Comparison of ENCODE assay signal across 20 mouse cellular contexts in genomic region chr11:33221566-33222365, GRCm38 (mm10). TPM values are rescaled to one million over a fixed set of nuclear protein-coding genes. Genes with fewer than 3 reads are reported as not detected.
A peak's percentile ranks its signal among the peaks of the same experiment; 100 is the strongest.
DNase-seq lines count a peak whose midpoint lies in the region; ATAC-seq lines count a peak whose summit lies in the region.
"Had no signal": no experiment of that assay in that cellular context is flagged by ENCODE, and none has a peak within 500 bp of the region (broad histone marks: within the 10 kb centered on the region; RNA-seq: fewer than 3 reads in every experiment).

No protein-coding gene starts in this region.

- H3K4me3 ChIP-seq in heart, embryonic 13.5 days, result no peak overlapping the region
- no peak overlapping the region for H3K4me3 ChIP-seq in kidney, embryonic 15.5 days (replicated peaks)
- H3K4me3 ChIP-seq: liver, embryonic 15.5 days; midbrain, embryonic 12.5 days had no signal

- H3K9me3 ChIP-seq in heart, embryonic 13.5 days, result no peaks in the 10 kb centered on the region
- no peaks in the 10 kb centered on the region for H3K9me3 ChIP-seq in kidney, embryonic 15.5 days (replicated peaks)
- H3K9me3 ChIP-seq: liver, embryonic 15.5 days; midbrain, embryonic 12.5 days had no signal

- H3K4me2 ChIP-seq in heart, embryonic 13.5 days, result no peak overlapping the region
- H3K4me2 ChIP-seq in kidney, embryonic 15.5 days, result no peak overlapping the region
- H3K4me2 ChIP-seq: liver, embryonic 15.5 days; midbrain, embryonic 12.5 days had no signal

- intact Hi-C loops in heart, postnatal 36 days (cut with DNase I), result no loop called here

- no peak overlapping the region for H3K9ac ChIP-seq in heart, embryonic 13.5 days
- H3K9ac ChIP-seq in kidney, embryonic 15.5 days, result no peak overlapping the region
- H3K9ac ChIP-seq: liver, embryonic 15.5 days; midbrain, embryonic 12.5 days had no signal

- peaks cover 29% of the 10 kb centered on the region for H3K4me1 ChIP-seq in heart, embryonic 13.5 days
- peaks cover 20% of the 10 kb centered on the region for H3K4me1 ChIP-seq in kidney, embryonic 15.5 days
- H3K4me1 ChIP-seq: liver, embryonic 15.5 days; midbrain, embryonic 12.5 days had no signal

- no peak for DNase-seq in heart, postnatal 36 days
- DNase-seq in kidney, postnatal 14 days, result no peak
- DNase-seq in right cerebral cortex, adult 2 months (ENCODE audit: low spot score in 2 of 2), result peak; percentile 18 to 32
- DNase-seq in right cerebral cortex, postnatal 10 days (ENCODE audit: low spot score in 2 of 2), result no peak
- DNase-seq in telencephalon, adult 2 months (ENCODE audit: low read depth, low spot score), result peak; percentile 64
- no peak for DNase-seq in adipocyte (ENCODE audit: low spot score)
- DNase-seq: adrenal gland, postnatal 10 days; B cell, adult 2 months; cerebellum, adult 11 months; gastrocnemius, postnatal 10 days; kidney, postnatal 10 days; thymus, adult 2 months had no signal

- no peaks in the 10 kb centered on the region; the same call in 1 of the 2 replicates for H3K27me3 ChIP-seq in heart, embryonic 13.5 days (replicated peaks)
- H3K27me3 ChIP-seq in kidney, embryonic 15.5 days, result no peaks in the 10 kb centered on the region
- H3K27me3 ChIP-seq: liver, embryonic 15.5 days; midbrain, embryonic 12.5 days had no signal

- peak overlapping the region; percentile 46 for H3K27ac ChIP-seq in heart, embryonic 13.5 days (replicated peaks)
- peak overlapping the region; percentile 41 for H3K27ac ChIP-seq in kidney, embryonic 15.5 days
- H3K27ac ChIP-seq: liver, embryonic 15.5 days; midbrain, embryonic 12.5 days had no signal

- ATAC-seq in heart, embryonic 13.5 days (ENCODE audit: extremely low read depth, insufficient number of reproducible peaks, low FRiP score, low TSS enrichment), result no peak
- ATAC-seq in kidney, embryonic 15.5 days (replicated peaks; ENCODE audit: low FRiP score), result peak; percentile 72

- WGBS in heart, embryonic 13.5 days, result 66% methylated on average over 11 of the region's 11 CpGs
- WGBS in kidney, embryonic 15.5 days, result 44% methylated on average over 11 of the region's 11 CpGs

- H3K36me3 ChIP-seq in heart, embryonic 13.5 days, result no peaks in the 10 kb centered on the region
- no peaks in the 10 kb centered on the region for H3K36me3 ChIP-seq in kidney, embryonic 15.5 days
- H3K36me3 ChIP-seq: liver, embryonic 15.5 days; midbrain, embryonic 12.5 days had no signal

RNA-seq across cellular contexts. Expression of gene Tlx3, which starts 18.4 kb away (rescaled TPM):
- polyA plus RNA-seq in heart, embryonic 13.5 days (2015; fragmentation: Nextera tagmentation; extraction: Ambion mirVana), result not detected in 2 replicates
- not detected for total RNA-seq in heart, postnatal 36 days (2021)
- polyA plus RNA-seq in kidney, embryonic 15.5 days (2015; fragmentation: Nextera tagmentation; extraction: Ambion mirVana), result 0.30 TPM in 1 of 2 replicates, not detected in the other
- total RNA-seq: gastrocnemius, postnatal 10 days; left cerebral cortex, adult 8-10 months had no signal
- polyA plus RNA-seq: cortical plate, adult 2 months; forebrain, embryonic 11.5 days; liver, embryonic 15.5 days had no signal

RNA-seq across cellular contexts. Expression of gene Gm12117, which starts 54.8 kb away (rescaled TPM):
- polyA plus RNA-seq in heart, embryonic 13.5 days (2015; fragmentation: Nextera tagmentation; extraction: Ambion mirVana), result not detected in 2 replicates
- not detected for total RNA-seq in heart, postnatal 36 days (2021)
- not detected in 2 replicates for polyA plus RNA-seq in kidney, embryonic 15.5 days (2015; fragmentation: Nextera tagmentation; extraction: Ambion mirVana)
- total RNA-seq: adrenal gland, postnatal 10 days; gastrocnemius, postnatal 10 days had no signal
- polyA plus RNA-seq: forebrain, embryonic 11.5 days; liver, embryonic 15.5 days; neural tube, embryonic 14.5 days; thymus, adult 2 months had no signal

RNA-seq across cellular contexts. Expression of gene Npm1, which starts 58.8 kb away (rescaled TPM):
- 532 and 581 TPM in 2 replicates for polyA plus RNA-seq in heart, embryonic 13.5 days (2015; fragmentation: Nextera tagmentation; extraction: Ambion mirVana)
- total RNA-seq in heart, postnatal 36 days (2021), result 100 to 1,000 TPM; 132 to 163 TPM
- polyA plus RNA-seq in kidney, embryonic 15.5 days (2015; fragmentation: Nextera tagmentation; extraction: Ambion mirVana), result 1,128 and 1,268 TPM in 2 replicates

Comparison
In these comparisons a context has a peak if more than half of its experiments do, and no peak if none do; other contexts are left out.
1. DNase-seq: peak in right cerebral cortex, adult 2 months (2 of 2) and telencephalon, adult 2 months (single experiment); none in heart, postnatal 36 days (0 of 2), kidney, postnatal 14 days (single experiment), right cerebral cortex, postnatal 10 days (0 of 2) and adipocyte (single experiment).